Mouse (Mus musculus) T-helper 1 cell (primary cell): ENCODE results near the gene Prrc2a.

Source experiments
- in situ Hi-C: fragments of 300-600 bp; cut with MboI, MseI; formaldehyde crosslinking; loops from one replicate; pipeline ENCODE4 v1.15.1; 2025; ENCODE audit warnings: high pct_unique_total_duplicates

Prrc2a gene

GRCm38 (mm10) chr17:35135591-35136320 lies 28.9 kb downstream of the Prrc2a start:
- in situ Hi-C loops = no loop called here

GRCm38 (mm10) chr17:35134801-35135590 lies 29.7 kb downstream of the Prrc2a start, which contains the start of gene Bag6:
TSS of gene Bag6 (plus strand) at chr17:35135178.
- in situ Hi-C loops = no loop called here

- in situ Hi-C loops = no loop called here
Measured at GRCm38 (mm10) chr17:35133517-35133916, 31.2 kb downstream of the Prrc2a start.

GRCm38 (mm10) chr17:35132174-35132560 lies 32.5 kb downstream of the Prrc2a start:
- in situ Hi-C loops = no loop called here

- in situ Hi-C loops = no loop called here
Measured at GRCm38 (mm10) chr17:35131500-35132173, 33.1 kb downstream of the Prrc2a start, which contains the start of gene Apom. TSS of gene Apom (minus strand) at chr17:35132050.

GRCm38 (mm10) chr17:35131038-35131437 lies 33.7 kb downstream of the Prrc2a start:
- in situ Hi-C loops = no loop called here

GRCm38 (mm10) chr17:35128996-35129395 lies 35.7 kb downstream of the Prrc2a start:
- in situ Hi-C loops = no loop called here

GRCm38 (mm10) chr17:35127017-35127416 lies 37.7 kb downstream of the Prrc2a start:
- in situ Hi-C loops = no loop called here

- in situ Hi-C loops = no loop called here
Measured at GRCm38 (mm10) chr17:35126206-35126611, 38.5 kb downstream of the Prrc2a start, which contains the start of gene D17H6S53E. TSS of gene D17H6S53E (plus strand) at chr17:35126373.

- in situ Hi-C loops = no loop called here
Measured at GRCm38 (mm10) chr17:35125578-35125977, 39.1 kb downstream of the Prrc2a start.

GRCm38 (mm10) chr17:35125081-35125480 lies 39.6 kb downstream of the Prrc2a start:
- in situ Hi-C loops = no loop called here

GRCm38 (mm10) chr17:35124261-35124896 lies 40.3 kb downstream of the Prrc2a start:
- in situ Hi-C loops = loop anchor here (25.0 kb wide), 1 partner anchor 487 kb away; the partner anchor contains the start of genes Atf6b, Fkbpl, Ppt2 and Prrt1

GRCm38 (mm10) chr17:35123287-35123686 lies 41.4 kb downstream of the Prrc2a start:
- in situ Hi-C loops = loop anchor here (25.0 kb wide), 1 partner anchor 486 kb away; the partner anchor contains the start of genes Atf6b, Fkbpl, Ppt2 and Prrt1

GRCm38 (mm10) chr17:35121871-35122303 lies 42.8 kb downstream of the Prrc2a start, which contains the start of gene Csnk2b:
TSS of gene Csnk2b (minus strand) at chr17:35122053.
- in situ Hi-C loops = loop anchor here (25.0 kb wide), 1 partner anchor 485 kb away; the partner anchor contains the start of genes Atf6b, Fkbpl, Ppt2 and Prrt1

- in situ Hi-C loops = loop anchor here (25.0 kb wide), 1 partner anchor 484 kb away; the partner anchor contains the start of genes Atf6b, Fkbpl, Ppt2 and Prrt1
Measured at GRCm38 (mm10) chr17:35121143-35121799, 43.4 kb downstream of the Prrc2a start, which contains the start of gene Gpank1. TSS of gene Gpank1 (plus strand) at chr17:35121455.

- in situ Hi-C loops = loop anchor here (25.0 kb wide), 1 partner anchor 483 kb away; the partner anchor contains the start of genes Atf6b, Fkbpl, Ppt2 and Prrt1
Measured at GRCm38 (mm10) chr17:35120745-35121142, 44.0 kb downstream of the Prrc2a start.

- in situ Hi-C loops = loop anchor here (25.0 kb wide), 1 partner anchor 478 kb away; the partner anchor contains the start of genes Atf6b, Fkbpl, Ppt2 and Prrt1
Measured at GRCm38 (mm10) chr17:35115046-35116019, 49.4 kb downstream of the Prrc2a start, which contains the start of gene Ly6g5b. TSS of gene Ly6g5b (minus strand) at chr17:35115428.

GRCm38 (mm10) chr17:35111774-35112173 lies 52.9 kb downstream of the Prrc2a start:
- in situ Hi-C loops = loop anchor here (25.0 kb wide), 1 partner anchor 474 kb away; the partner anchor contains the start of genes Atf6b, Fkbpl, Ppt2 and Prrt1
